Mouse (Mus musculus): ENCODE data around the gene Prm2. TPM values are rescaled to one million over a fixed set of nuclear protein-coding genes. Genes with fewer than 3 reads are reported as not detected.

Prm2 gene
- polyA plus RNA-seq, 1 experiment: not detected

DNA sequence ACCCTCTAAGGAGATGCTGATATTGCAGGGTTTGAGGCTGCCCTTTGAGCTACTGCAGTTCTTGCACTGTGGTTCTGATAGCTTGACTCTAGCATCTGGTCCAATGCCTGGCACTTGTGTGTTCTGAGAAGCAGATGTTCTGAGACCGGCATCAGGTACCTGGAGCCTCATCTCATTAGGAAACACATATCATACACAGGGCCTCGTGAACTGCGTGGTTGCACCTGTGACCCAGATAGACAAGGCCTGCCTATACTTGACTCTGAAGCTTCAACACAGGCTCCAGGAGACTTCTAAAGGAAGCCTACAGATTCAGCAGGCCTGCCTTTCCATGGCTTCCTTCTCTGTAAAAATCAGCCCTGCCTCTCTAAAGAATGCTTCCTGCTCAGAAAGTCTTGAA lies 40.5 kb upstream of the Prm2 start:
- Histone ChIP-seq H3K27ac (ENCODE audit: insufficient read depth, low read depth, low read length) (no peak overlapping the region), H3K4me1 (ENCODE audit: control insufficient read depth, insufficient read depth, low read length) (peaks cover 5% of the 10 kb centered on the region; the same call in 1 of the 2 replicates), H3K4me3 (ENCODE audit: insufficient read depth, low read depth, low read length) (no peak overlapping the region)
- 98% methylated on average over 3 of the region's 3 CpGs for WGBS
- TF ChIP-seq CTCF (IDR thresholded peaks at IDR 0.05; ENCODE audit: insufficient read depth, low read depth, low read length) (no peak), POLR2A (IDR thresholded peaks at IDR 0.05; ENCODE audit: insufficient read depth, low read depth, low read length) (no peak)

DNA sequence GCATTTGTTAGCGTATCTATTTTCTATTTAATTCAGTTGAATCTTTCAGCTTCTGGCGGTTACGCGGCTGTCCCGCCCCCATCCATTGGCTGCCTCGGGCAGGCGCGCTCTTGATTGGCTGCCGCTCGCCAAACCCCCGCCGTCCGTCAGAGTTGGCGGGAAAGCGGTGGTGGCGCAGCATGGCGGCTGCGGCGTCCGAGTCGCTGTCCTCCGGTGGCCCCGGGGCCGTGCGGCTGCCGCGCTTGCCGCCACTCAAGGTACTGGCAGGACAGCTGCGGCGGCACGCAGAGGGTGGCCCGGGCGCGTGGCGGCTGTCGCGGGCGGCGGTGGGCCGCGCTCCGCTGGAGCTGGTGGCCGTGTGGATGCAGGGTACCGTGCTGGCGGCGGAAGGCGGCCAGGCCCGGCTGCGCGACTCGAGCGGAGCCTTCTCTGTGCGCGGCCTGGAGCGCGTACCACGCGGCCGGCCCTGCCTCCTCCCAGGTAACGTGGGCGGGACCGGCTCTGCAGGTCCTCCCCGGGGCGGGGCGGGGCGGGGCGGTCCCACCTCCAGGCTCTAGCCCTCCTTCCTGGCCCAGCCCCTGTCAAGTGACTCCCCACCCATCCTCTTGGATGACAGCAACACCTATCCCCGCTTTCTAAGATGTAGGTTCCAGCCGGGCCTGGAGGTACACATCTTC lies 39.1 kb upstream of the Prm2 start, which contains the start of gene Rmi2:
Gene Rmi2, plus strand, starts transcription at position 149 of the 677 bp plus-strand sequence.
- WGBS: 1% methylated on average over 64 of the region's 69 CpGs

DNA sequence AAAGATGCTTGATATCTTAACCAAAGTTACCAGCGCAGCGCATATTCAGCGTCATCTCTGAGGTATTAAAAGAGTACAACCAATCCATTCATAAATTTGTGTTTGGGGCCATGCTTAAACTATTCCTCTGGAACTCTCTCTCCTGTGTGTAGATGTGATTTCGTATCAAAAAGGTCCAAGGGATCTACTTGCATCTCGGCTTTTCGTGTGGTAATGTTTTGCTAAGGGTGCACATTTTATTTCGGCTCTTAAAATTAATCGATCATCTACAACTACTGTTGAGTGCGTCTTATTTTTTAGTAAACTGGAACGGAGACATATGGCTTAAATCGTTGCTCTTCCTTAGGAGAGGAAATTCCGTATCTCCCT lies 38.6 kb upstream of the Prm2 start:
- Histone ChIP-seq H3K4me3 (ENCODE audit: insufficient read depth, low read depth, low read length) (peak overlapping the region; percentile 99; the same call in 1 of the 2 replicates), H3K4me1 (ENCODE audit: control insufficient read depth, insufficient read depth, low read length) (peaks cover 5% of the 10 kb centered on the region; the same call in 1 of the 2 replicates), H3K27ac (ENCODE audit: insufficient read depth, low read depth, low read length) (no peak overlapping the region)
- TF ChIP-seq CTCF (IDR thresholded peaks at IDR 0.05; ENCODE audit: insufficient read depth, low read depth, low read length) (no peak), POLR2A (IDR thresholded peaks at IDR 0.05; ENCODE audit: insufficient read depth, low read depth, low read length) (no peak)
- 5% methylated on average over 12 of the region's 12 CpGs for WGBS

More for the DNA sequence above, 39.1 kb upstream of the Prm2 start, which contains the start of gene Rmi2:
- Histone ChIP-seq H3K4me3 (ENCODE audit: insufficient read depth, low read depth, low read length) (peak within 1 kb of the TSS; percentile 99), H3K27ac (ENCODE audit: insufficient read depth, low read depth, low read length) (no peak within 1 kb of the TSS), H3K4me1 (ENCODE audit: control insufficient read depth, insufficient read depth, low read length) (peaks cover 5% of the 10 kb centered on the region; the same call in 1 of the 2 replicates)
- TF ChIP-seq POLR2A (IDR thresholded peaks at IDR 0.05; ENCODE audit: insufficient read depth, low read depth, low read length): no peak
- no peak for TF ChIP-seq CTCF (IDR thresholded peaks at IDR 0.05; ENCODE audit: insufficient read depth, low read depth, low read length)

DNA sequence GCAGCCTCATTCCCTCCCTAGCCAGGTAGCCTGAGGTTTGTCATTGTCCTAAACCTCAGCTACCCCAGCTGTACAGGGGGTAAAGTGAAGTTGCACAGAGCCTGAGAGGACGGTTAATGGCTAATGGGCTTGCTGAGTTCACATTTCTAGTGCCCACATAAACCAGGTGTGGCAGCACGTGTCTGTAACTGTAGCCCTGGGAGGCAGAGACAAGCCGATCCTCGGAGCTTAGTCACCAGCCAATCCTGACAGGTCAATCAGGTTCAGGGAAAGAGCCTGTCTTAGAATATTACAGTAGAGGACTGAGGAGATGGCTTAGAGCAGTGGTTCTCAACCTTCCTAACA lies 32.5 kb upstream of the Prm2 start:
- 86% methylated on average over 4 of the region's 4 CpGs for WGBS
- Histone ChIP-seq H3K4me1 (ENCODE audit: control insufficient read depth, insufficient read depth, low read length) (no peaks in the 10 kb centered on the region), H3K4me3 (ENCODE audit: insufficient read depth, low read depth, low read length) (no peak overlapping the region), H3K27ac (ENCODE audit: insufficient read depth, low read depth, low read length) (no peak overlapping the region)
- TF ChIP-seq CTCF (IDR thresholded peaks at IDR 0.05; ENCODE audit: insufficient read depth, low read depth, low read length): no peak
- TF ChIP-seq POLR2A (IDR thresholded peaks at IDR 0.05; ENCODE audit: insufficient read depth, low read depth, low read length): no peak

DNA sequence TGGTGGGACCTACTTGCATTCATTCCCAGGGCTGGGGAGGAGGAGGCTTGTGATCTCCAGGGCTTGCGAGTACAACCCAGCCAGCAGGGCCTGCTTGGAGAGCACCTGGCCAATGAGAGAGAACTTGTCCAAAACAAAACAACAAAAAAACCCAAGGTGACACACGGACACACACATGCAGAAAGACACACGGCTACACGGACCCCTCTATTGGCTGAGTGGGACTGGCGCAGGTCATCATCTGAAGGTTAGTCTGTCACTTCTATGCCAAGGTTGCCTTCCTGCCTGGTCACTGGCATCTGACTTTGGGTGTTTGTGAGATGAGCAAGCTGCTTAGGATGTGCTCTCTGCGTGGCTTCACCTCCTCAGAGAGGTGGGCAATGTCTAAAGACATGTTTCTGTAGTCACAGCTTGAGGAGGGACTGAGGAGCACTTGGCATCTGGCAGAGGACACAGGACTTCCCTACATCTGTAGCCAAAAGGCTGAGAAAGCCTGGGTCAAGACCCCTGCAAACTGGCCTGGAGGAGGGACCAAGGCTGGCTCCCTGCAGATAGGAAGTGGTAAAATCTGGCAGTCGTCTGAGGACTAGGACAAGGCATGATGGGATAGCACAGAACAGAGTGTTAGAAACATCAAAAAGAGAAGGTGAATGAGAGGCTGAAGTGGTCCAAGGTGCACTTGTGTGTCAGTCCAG lies 32.0 kb upstream of the Prm2 start:
- H3K27ac ChIP-seq (ENCODE audit: insufficient read depth, low read depth, low read length): no peak overlapping the region
- 88% methylated on average over 7 of the region's 7 CpGs for WGBS
- TF ChIP-seq POLR2A (IDR thresholded peaks at IDR 0.05; ENCODE audit: insufficient read depth, low read depth, low read length): no peak
- H3K4me3 ChIP-seq (ENCODE audit: insufficient read depth, low read depth, low read length): no peak overlapping the region
- no peaks in the 10 kb centered on the region for H3K4me1 ChIP-seq (ENCODE audit: control insufficient read depth, insufficient read depth, low read length)

DNA sequence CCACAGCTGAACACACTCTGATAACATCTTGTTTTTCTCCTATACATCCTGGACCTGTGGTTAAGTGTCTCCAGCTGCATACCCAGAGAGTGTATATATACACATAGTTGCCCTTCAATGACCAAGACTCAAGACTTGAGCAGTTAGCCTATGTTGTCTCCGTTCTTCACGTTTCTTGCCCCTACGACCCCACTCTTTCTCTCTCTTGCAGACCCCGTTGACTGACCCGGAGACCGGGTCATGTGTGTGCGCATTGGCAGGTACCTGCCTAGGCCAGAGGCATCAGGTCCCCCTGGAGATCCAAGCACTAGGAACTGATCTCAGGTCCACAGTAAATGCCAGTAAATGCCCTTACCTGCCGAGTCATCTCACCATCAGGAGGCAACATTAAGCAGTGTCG lies 31.3 kb upstream of the Prm2 start:
- Histone ChIP-seq H3K27ac (ENCODE audit: insufficient read depth, low read depth, low read length) (no peak overlapping the region), H3K4me3 (ENCODE audit: insufficient read depth, low read depth, low read length) (no peak overlapping the region), H3K4me1 (ENCODE audit: control insufficient read depth, insufficient read depth, low read length) (no peaks in the 10 kb centered on the region)
- no peak for TF ChIP-seq POLR2A (IDR thresholded peaks at IDR 0.05; ENCODE audit: insufficient read depth, low read depth, low read length)
- 95% methylated on average over 9 of the region's 9 CpGs for WGBS

DNA sequence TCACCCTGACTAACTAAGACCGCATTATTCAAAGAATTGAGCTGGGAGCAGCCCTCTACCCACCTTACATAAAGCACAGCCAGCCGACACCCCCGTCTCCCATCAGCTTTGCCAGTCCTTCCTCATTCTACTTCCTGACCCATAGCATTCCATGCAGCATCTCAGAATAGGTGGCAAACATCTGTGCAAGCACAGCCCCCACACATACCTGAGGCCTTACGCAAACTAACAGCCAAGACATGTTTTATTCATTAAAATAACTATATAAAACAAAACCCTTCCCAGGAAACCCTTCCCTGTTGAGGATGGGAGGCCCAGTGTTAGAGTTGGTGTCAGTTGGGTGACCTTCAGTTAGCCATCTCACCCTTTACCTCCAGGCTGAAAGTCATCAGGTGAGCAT lies 29.9 kb upstream of the Prm2 start:
- no peak overlapping the region for H3K27ac ChIP-seq (ENCODE audit: insufficient read depth, low read depth, low read length)
- H3K4me3 ChIP-seq (ENCODE audit: insufficient read depth, low read depth, low read length): no peak overlapping the region
- WGBS: 92% methylated on average over 4 of the region's 4 CpGs
- TF ChIP-seq CTCF (IDR thresholded peaks at IDR 0.05; ENCODE audit: insufficient read depth, low read depth, low read length): no peak
- TF ChIP-seq POLR2A (IDR thresholded peaks at IDR 0.05; ENCODE audit: insufficient read depth, low read depth, low read length): no peak
- no peaks in the 10 kb centered on the region for H3K4me1 ChIP-seq (ENCODE audit: control insufficient read depth, insufficient read depth, low read length)

DNA sequence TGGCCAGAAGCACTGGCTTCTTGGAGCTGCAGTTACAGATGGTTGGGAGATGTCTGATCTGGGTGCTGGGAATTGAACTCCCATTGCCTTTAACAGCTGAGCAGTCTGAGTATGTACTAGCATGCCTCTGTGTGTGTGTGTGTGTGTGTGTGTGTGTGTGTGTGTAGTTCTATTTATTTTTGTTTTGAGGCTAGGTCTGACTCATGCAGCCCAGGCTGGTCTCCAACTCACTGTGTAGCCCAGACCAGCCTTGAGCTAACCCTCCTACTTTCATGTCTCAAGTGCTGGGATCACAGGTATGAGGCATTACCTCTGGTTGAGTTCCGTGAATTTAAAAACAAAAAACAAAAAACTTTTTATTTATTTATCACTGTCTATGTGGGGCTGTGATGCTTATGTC lies 28.6 kb upstream of the Prm2 start:
- TF ChIP-seq CTCF (IDR thresholded peaks at IDR 0.05; ENCODE audit: insufficient read depth, low read depth, low read length) (no peak), POLR2A (IDR thresholded peaks at IDR 0.05; ENCODE audit: insufficient read depth, low read depth, low read length) (no peak)
- 92% methylated on average over 1 of the region's 1 CpGs for WGBS
- no peaks in the 10 kb centered on the region for H3K4me1 ChIP-seq (ENCODE audit: control insufficient read depth, insufficient read depth, low read length)
- H3K27ac ChIP-seq (ENCODE audit: insufficient read depth, low read depth, low read length): no peak overlapping the region
- H3K4me3 ChIP-seq (ENCODE audit: insufficient read depth, low read depth, low read length): no peak overlapping the region

DNA sequence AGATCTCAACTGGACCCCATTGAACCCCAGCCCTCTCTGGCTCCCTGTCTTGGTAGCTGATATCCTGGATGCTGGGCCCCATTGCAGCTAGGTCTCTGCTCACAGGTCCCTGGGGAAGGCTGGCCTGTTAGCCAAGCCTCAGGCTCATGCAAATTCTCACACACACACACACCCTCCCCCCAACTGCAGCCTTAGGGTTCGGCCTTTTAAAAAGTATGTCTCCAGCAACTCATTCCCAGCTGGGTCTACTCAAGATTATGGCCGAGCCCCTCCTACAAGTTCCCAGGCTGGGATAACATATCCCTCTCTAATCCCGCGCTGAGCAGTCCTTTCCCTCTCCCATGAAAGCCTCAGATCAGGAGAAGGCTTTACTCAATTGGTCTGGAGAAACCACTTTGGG lies 25.5 kb upstream of the Prm2 start:
- no peaks in the 10 kb centered on the region for H3K4me1 ChIP-seq (ENCODE audit: control insufficient read depth, insufficient read depth, low read length)
- no peak overlapping the region for H3K27ac ChIP-seq (ENCODE audit: insufficient read depth, low read depth, low read length)
- TF ChIP-seq CTCF (IDR thresholded peaks at IDR 0.05; ENCODE audit: insufficient read depth, low read depth, low read length): no peak
- TF ChIP-seq POLR2A (IDR thresholded peaks at IDR 0.05; ENCODE audit: insufficient read depth, low read depth, low read length): no peak
- 76% methylated on average over 4 of the region's 4 CpGs for WGBS
- no peak overlapping the region for H3K4me3 ChIP-seq (ENCODE audit: insufficient read depth, low read depth, low read length)
